Mouse (Mus musculus): ENCODE data around the gene B2m. TPM values are rescaled to one million over a fixed set of nuclear protein-coding genes. Genes with fewer than 3 reads are reported as not detected.

Gene B2m
- polyA plus RNA-seq, 1 experiment from 2014 or later: 426 TPM

- Histone ChIP-seq H3K27me3 (ENCODE audit: control insufficient read depth, insufficient read depth, low read depth, low read length) (no peaks in the 10 kb centered on the region), H3K4me2 (ENCODE audit: low read depth, low read length) (peak overlapping the region; percentile 83), H3K4me3 (ENCODE audit: low read depth, low read length) (peak overlapping the region; percentile 75; the same call in 1 of the 2 replicates), H3K4me1 (ENCODE audit: control insufficient read depth, low read depth, low read length) (peaks cover 28% of the 10 kb centered on the region), H3K27ac (ENCODE audit: low read length) (peak overlapping the region; percentile 76), H3K36me3 (ENCODE audit: control insufficient read depth, insufficient read depth) (peaks cover 4% of the 10 kb centered on the region), H3K9ac (ENCODE audit: low read depth, low read length) (peak overlapping the region; percentile 80; the same call in 1 of the 2 replicates), H3K9me3 (replicated peaks; ENCODE audit: control insufficient read depth, low read length) (no peaks in the 10 kb centered on the region)
- WGBS (ENCODE audit: insufficient replicate concordance): 66% methylated on average over 6 of the region's 6 CpGs
- no peak for ATAC-seq (ENCODE audit: low read depth)
Observed at GRCm38 (mm10) chr2:122146687-122147086, 799 bp upstream of the B2m start.

- peaks cover 28% of the 10 kb centered on the region for H3K4me1 ChIP-seq (ENCODE audit: control insufficient read depth, low read depth, low read length)
- 5% methylated on average over 18 of the region's 18 CpGs for WGBS (ENCODE audit: insufficient replicate concordance)
- peak overlapping the region; percentile 80 for H3K9ac ChIP-seq (ENCODE audit: low read depth, low read length)
- peak overlapping the region; percentile 75 for H3K4me3 ChIP-seq (ENCODE audit: low read depth, low read length)
- H3K4me2 ChIP-seq (ENCODE audit: low read depth, low read length): peak overlapping the region; percentile 83
- ATAC-seq (ENCODE audit: low read depth): peak; percentile 17
- H3K27ac ChIP-seq (ENCODE audit: low read length): peak overlapping the region; percentile 80
- no peaks in the 10 kb centered on the region for H3K27me3 ChIP-seq (ENCODE audit: control insufficient read depth, insufficient read depth, low read depth, low read length)
- H3K9me3 ChIP-seq (replicated peaks; ENCODE audit: control insufficient read depth, low read length): no peaks in the 10 kb centered on the region
- H3K36me3 ChIP-seq (ENCODE audit: control insufficient read depth, insufficient read depth): peaks cover 10% of the 10 kb centered on the region
Observed at GRCm38 (mm10) chr2:122148242-122148917, 894 bp downstream of the B2m start.

GRCm38 (mm10) chr2:122149316-122149715 lies 1.8 kb downstream of the B2m start:
- Histone ChIP-seq H3K27ac (ENCODE audit: low read length) (no peak overlapping the region), H3K4me1 (ENCODE audit: control insufficient read depth, low read depth, low read length) (peaks cover 28% of the 10 kb centered on the region)

DNA sequence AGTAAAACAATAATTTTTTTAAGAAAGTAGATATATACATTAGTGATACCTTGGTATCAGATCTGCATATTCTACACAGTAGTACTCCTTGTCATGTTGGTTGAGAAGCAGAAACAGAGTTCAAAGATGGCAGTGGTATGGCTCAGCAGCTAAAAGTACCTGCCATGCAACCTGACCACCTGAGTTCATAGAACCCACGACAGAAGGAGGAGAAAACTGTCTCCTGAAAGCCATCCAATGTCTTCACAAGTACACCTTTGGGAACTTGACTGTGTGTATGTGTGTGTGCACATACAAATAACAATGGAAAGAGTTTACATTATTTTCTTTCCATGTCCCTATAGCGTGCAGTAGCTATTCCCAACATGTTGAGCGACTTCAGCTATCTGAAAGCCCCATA lies 2.2 kb downstream of the B2m start:
- H3K36me3 ChIP-seq (ENCODE audit: control insufficient read depth, insufficient read depth): peaks cover 13% of the 10 kb centered on the region
- peaks cover 28% of the 10 kb centered on the region for H3K4me1 ChIP-seq (ENCODE audit: control insufficient read depth, low read depth, low read length)
- H3K27ac ChIP-seq (ENCODE audit: low read length): no peak overlapping the region
- no peak overlapping the region for H3K9ac ChIP-seq (ENCODE audit: low read depth, low read length)
- no peaks in the 10 kb centered on the region for H3K27me3 ChIP-seq (ENCODE audit: control insufficient read depth, insufficient read depth, low read depth, low read length)
- 0 out of 2 replicates have a peak overlapping the region, but pooled peaks have one; percentile 75 for H3K4me3 ChIP-seq (ENCODE audit: low read depth, low read length)
- no peaks in the 10 kb centered on the region for H3K9me3 ChIP-seq (replicated peaks; ENCODE audit: control insufficient read depth, low read length)
- WGBS (ENCODE audit: insufficient replicate concordance): 67% methylated on average over 3 of the region's 3 CpGs
- H3K4me2 ChIP-seq (ENCODE audit: low read depth, low read length): peak overlapping the region; percentile 83
- no peak for ATAC-seq (ENCODE audit: low read depth)

More at GRCm38 (mm10) chr2:122149316-122149715, 1.8 kb downstream of the B2m start:
- Histone ChIP-seq H3K27me3 (ENCODE audit: control insufficient read depth, insufficient read depth, low read depth, low read length) (no peaks in the 10 kb centered on the region), H3K4me3 (ENCODE audit: low read depth, low read length) (peak overlapping the region; percentile 75), H3K36me3 (ENCODE audit: control insufficient read depth, insufficient read depth) (peaks cover 13% of the 10 kb centered on the region), H3K4me2 (ENCODE audit: low read depth, low read length) (peak overlapping the region; percentile 83), H3K9me3 (replicated peaks; ENCODE audit: control insufficient read depth, low read length) (no peaks in the 10 kb centered on the region), H3K9ac (ENCODE audit: low read depth, low read length) (peak overlapping the region; percentile 80; the same call in 1 of the 2 replicates)
- no peak for ATAC-seq (ENCODE audit: low read depth)
- WGBS (ENCODE audit: insufficient replicate concordance): 72% methylated on average over 6 of the region's 6 CpGs

DNA sequence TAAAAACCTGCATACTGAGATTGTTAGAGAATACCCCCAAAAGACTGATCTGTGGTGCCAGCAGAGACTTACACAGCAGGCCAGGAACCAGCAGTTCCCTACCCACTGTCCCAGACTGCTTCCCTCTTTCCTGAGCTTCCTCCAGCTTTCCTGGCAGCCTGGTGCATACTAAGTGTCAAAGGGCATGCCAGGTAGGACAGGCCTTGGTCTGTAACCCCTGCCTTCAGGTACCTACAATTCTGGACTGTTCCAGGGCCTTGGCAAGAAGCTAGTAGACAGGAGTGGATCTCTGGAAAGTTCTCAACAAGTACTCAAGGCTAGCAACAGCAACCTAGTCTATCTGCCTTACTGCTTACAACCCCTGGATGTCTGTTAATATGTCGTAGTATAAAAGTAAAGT lies 3.7 kb downstream of the B2m start:
- H3K36me3 ChIP-seq (ENCODE audit: control insufficient read depth, insufficient read depth): peaks cover 13% of the 10 kb centered on the region
- no peak overlapping the region for H3K4me3 ChIP-seq (ENCODE audit: low read depth, low read length)
- no peak for ATAC-seq (ENCODE audit: low read depth)
- H3K9me3 ChIP-seq (replicated peaks; ENCODE audit: control insufficient read depth, low read length): no peaks in the 10 kb centered on the region
- no peaks in the 10 kb centered on the region for H3K27me3 ChIP-seq (ENCODE audit: control insufficient read depth, insufficient read depth, low read depth, low read length)
- no peak overlapping the region for H3K4me2 ChIP-seq (ENCODE audit: low read depth, low read length)
- H3K27ac ChIP-seq (ENCODE audit: low read length): no peak overlapping the region
- H3K9ac ChIP-seq (ENCODE audit: low read depth, low read length): no peak overlapping the region
- peaks cover 34% of the 10 kb centered on the region for H3K4me1 ChIP-seq (ENCODE audit: control insufficient read depth, low read depth, low read length)
- 68% methylated on average over 1 of the region's 1 CpGs for WGBS (ENCODE audit: insufficient replicate concordance)

- Histone ChIP-seq H3K27ac (ENCODE audit: low read length) (peak overlapping the region; percentile 22; the same call in 1 of the 2 replicates), H3K9me3 (replicated peaks; ENCODE audit: control insufficient read depth, low read length) (no peaks in the 10 kb centered on the region), H3K27me3 (ENCODE audit: control insufficient read depth, insufficient read depth, low read depth, low read length) (no peaks in the 10 kb centered on the region), H3K4me3 (ENCODE audit: low read depth, low read length) (no peak overlapping the region), H3K36me3 (ENCODE audit: control insufficient read depth, insufficient read depth) (peaks cover 13% of the 10 kb centered on the region), H3K4me2 (ENCODE audit: low read depth, low read length) (no peak overlapping the region), H3K4me1 (ENCODE audit: control insufficient read depth, low read depth, low read length) (peaks cover 31% of the 10 kb centered on the region), H3K9ac (ENCODE audit: low read depth, low read length) (no peak overlapping the region)
- ATAC-seq (ENCODE audit: low read depth): no peak
- WGBS (ENCODE audit: insufficient replicate concordance): 61% methylated on average over 3 of the region's 3 CpGs
Observed at GRCm38 (mm10) chr2:122152850-122153249, 5.4 kb downstream of the B2m start.

DNA sequence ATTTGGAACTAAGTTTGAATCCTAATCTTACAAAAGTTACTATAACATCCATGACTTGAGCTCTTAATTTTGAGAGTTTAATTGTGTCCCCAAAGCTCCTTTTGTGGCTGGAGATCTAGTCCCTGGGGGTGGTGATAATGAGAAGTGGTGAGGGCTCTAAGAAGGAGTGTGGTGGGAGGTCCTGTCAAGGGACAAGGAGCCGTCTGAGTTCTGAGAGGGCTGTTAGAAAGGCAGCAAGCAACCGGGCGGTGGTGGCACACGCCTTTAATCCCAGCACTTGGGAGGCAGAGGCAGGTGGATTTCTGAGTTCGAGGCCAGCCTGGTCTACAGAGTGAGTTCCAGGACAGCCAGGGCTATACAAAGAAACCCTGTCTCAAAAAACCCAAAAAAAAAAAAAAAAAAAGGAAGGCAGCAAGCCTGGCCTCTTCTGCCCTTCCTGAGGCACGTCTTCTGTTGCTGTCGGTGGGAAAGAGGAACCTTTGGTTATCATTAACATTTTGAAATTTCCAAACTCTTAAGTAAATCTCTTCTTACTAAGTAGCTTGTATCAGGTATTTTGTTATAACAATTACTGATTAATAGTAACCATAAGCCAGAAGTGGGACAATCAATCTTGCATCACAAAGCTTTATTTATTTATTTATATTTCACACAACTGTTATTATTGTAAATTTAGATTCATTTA lies 6.3 kb downstream of the B2m start:
- no peaks in the 10 kb centered on the region for H3K27me3 ChIP-seq (ENCODE audit: control insufficient read depth, insufficient read depth, low read depth, low read length)
- H3K4me1 ChIP-seq (ENCODE audit: control insufficient read depth, low read depth, low read length): peaks cover 27% of the 10 kb centered on the region
- peaks cover 13% of the 10 kb centered on the region for H3K36me3 ChIP-seq (ENCODE audit: control insufficient read depth, insufficient read depth)
- H3K9ac ChIP-seq (ENCODE audit: low read depth, low read length): no peak overlapping the region
- no peak overlapping the region for H3K4me3 ChIP-seq (ENCODE audit: low read depth, low read length)
- WGBS (ENCODE audit: insufficient replicate concordance): 35% methylated on average over 6 of the region's 7 CpGs
- no peak for ATAC-seq (ENCODE audit: low read depth)
- H3K27ac ChIP-seq (ENCODE audit: low read length): peak overlapping the region; percentile 22; the same call in 1 of the 2 replicates
- no peak overlapping the region for H3K4me2 ChIP-seq (ENCODE audit: low read depth, low read length)
- no peaks in the 10 kb centered on the region for H3K9me3 ChIP-seq (replicated peaks; ENCODE audit: control insufficient read depth, low read length)

GRCm38 (mm10) chr2:122154479-122154878 lies 7.0 kb downstream of the B2m start:
- Histone ChIP-seq H3K9ac (ENCODE audit: low read depth, low read length) (no peak overlapping the region), H3K36me3 (ENCODE audit: control insufficient read depth, insufficient read depth) (peaks cover 13% of the 10 kb centered on the region), H3K4me2 (ENCODE audit: low read depth, low read length) (no peak overlapping the region), H3K4me3 (ENCODE audit: low read depth, low read length) (no peak overlapping the region), H3K4me1 (ENCODE audit: control insufficient read depth, low read depth, low read length) (peaks cover 21% of the 10 kb centered on the region), H3K27me3 (ENCODE audit: control insufficient read depth, insufficient read depth, low read depth, low read length) (no peaks in the 10 kb centered on the region), H3K9me3 (replicated peaks; ENCODE audit: control insufficient read depth, low read length) (no peaks in the 10 kb centered on the region), H3K27ac (ENCODE audit: low read length) (no peak overlapping the region)
- ATAC-seq (ENCODE audit: low read depth): no peak
- 69% methylated on average over 2 of the region's 2 CpGs for WGBS (ENCODE audit: insufficient replicate concordance)

DNA sequence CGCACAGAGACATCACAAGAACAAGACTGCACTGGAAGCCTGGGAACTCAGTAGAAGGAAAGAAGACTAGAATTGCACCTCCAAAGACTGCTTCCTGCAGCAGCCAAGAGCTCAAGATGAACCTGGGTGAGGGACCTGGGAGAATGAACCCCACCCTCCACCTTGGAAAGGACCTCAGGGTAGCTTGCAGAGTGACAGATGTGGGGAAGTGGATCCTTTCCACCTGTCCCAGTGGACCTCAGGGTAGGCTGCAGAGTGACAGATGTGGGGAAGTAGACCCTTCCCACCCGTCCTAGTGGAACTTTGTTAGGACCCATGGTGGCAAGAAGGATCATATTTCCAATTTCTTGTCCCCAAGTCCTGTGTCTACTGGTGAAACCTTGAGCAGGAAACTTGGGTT lies 7.8 kb downstream of the B2m start:
- Histone ChIP-seq H3K9ac (ENCODE audit: low read depth, low read length) (no peak overlapping the region), H3K9me3 (replicated peaks; ENCODE audit: control insufficient read depth, low read length) (no peaks in the 10 kb centered on the region), H3K4me1 (ENCODE audit: control insufficient read depth, low read depth, low read length) (peaks cover 14% of the 10 kb centered on the region), H3K36me3 (ENCODE audit: control insufficient read depth, insufficient read depth) (peaks cover 13% of the 10 kb centered on the region), H3K4me2 (ENCODE audit: low read depth, low read length) (no peak overlapping the region), H3K27me3 (ENCODE audit: control insufficient read depth, insufficient read depth, low read depth, low read length) (no peaks in the 10 kb centered on the region), H3K27ac (ENCODE audit: low read length) (peak overlapping the region; percentile 73), H3K4me3 (ENCODE audit: low read depth, low read length) (no peak overlapping the region)
- ATAC-seq (ENCODE audit: low read depth): no peak
- 61% methylated on average over 2 of the region's 2 CpGs for WGBS (ENCODE audit: insufficient replicate concordance)

Measured in liver, embryonic 16.5 days (tissue).